Mouse (Mus musculus): ENCODE data around the gene Ccl5. TPM values are rescaled to one million over a fixed set of nuclear protein-coding genes. Genes with fewer than 3 reads are reported as not detected.

Gene Ccl5
- total RNA-seq, 1 experiment, result not detected

- no peak for TF ChIP-seq ZNF384 (IDR thresholded peaks at IDR 0.05; ENCODE audit: low read depth, low read length)
- TF ChIP-seq MAFK (IDR thresholded peaks at IDR 0.05; ENCODE audit: insufficient read depth, low read depth, low read length), result no peak
- TF ChIP-seq HCFC1 (IDR thresholded peaks at IDR 0.05; ENCODE audit: borderline replicate concordance, insufficient read depth, low read length), result no peak
- TF ChIP-seq ZC3H11A (IDR thresholded peaks at IDR 0.05; ENCODE audit: borderline replicate concordance, low read depth, low read length), result no peak
- no peak for TF ChIP-seq CHD2 (IDR thresholded peaks at IDR 0.05; ENCODE audit: low read depth, low read length)
- Histone ChIP-seq H3K9me3 (ENCODE audit: control insufficient read depth, insufficient read depth, low read depth, low read length) (no peaks in the 10 kb centered on the region), H3K27ac (ENCODE audit: insufficient read depth, low read depth, low read length, poor library complexity, severe bottlenecking) (no peak overlapping the region), H3K4me3 (ENCODE audit: insufficient read depth in 1 of 2, low read depth in 1 of 2, low read length in 2 of 2, poor library complexity in 1 of 2, severe bottlenecking in 1 of 2) (no peak overlapping the region), H3K36me3 (ENCODE audit: control insufficient read depth, insufficient read depth, low read length, poor library complexity, severe bottlenecking) (no peaks in the 10 kb centered on the region), H3K4me1 (ENCODE audit: control insufficient read depth in 2 of 2, insufficient read depth in 2 of 2, low read length in 2 of 2, poor library complexity in 1 of 2) (no peaks in the 10 kb centered on the region), H3K9ac (ENCODE audit: insufficient read depth, low read depth, low read length, poor library complexity, severe bottlenecking) (no peak overlapping the region)
- no peak for DNase-seq (ENCODE audit: low read depth, low spot score)
- in situ Hi-C loops (cut with MboI; ENCODE audit: low sequenced_read_pairs in 2 of 2, unreplicated experiment in 2 of 2), result loop anchor here (5.0 to 25.0 kb wide), 2 partner anchors 170 to 175 kb away; partner anchors contain the start of gene Wfdc21 (in 1 of the 2)
These were observed 32.1 kb upstream of the Ccl5 start for GRCm38 (mm10) chr11:83562311-83562887.

GRCm38 (mm10) chr11:83560405-83560804, 30.1 kb upstream of the Ccl5 start:
- TF ChIP-seq MAFK (IDR thresholded peaks at IDR 0.05; ENCODE audit: insufficient read depth, low read depth, low read length) (no peak), ZNF384 (IDR thresholded peaks at IDR 0.05; ENCODE audit: low read depth, low read length) (no peak), HCFC1 (IDR thresholded peaks at IDR 0.05; ENCODE audit: borderline replicate concordance, insufficient read depth, low read length) (no peak), ZC3H11A (IDR thresholded peaks at IDR 0.05; ENCODE audit: borderline replicate concordance, low read depth, low read length) (no peak), CHD2 (IDR thresholded peaks at IDR 0.05; ENCODE audit: low read depth, low read length) (no peak)
- no peak overlapping the region for H3K9ac ChIP-seq (ENCODE audit: insufficient read depth, low read depth, low read length, poor library complexity, severe bottlenecking)
- no peaks in the 10 kb centered on the region for H3K4me1 ChIP-seq (ENCODE audit: control insufficient read depth in 2 of 2, insufficient read depth in 2 of 2, low read length in 2 of 2, poor library complexity in 1 of 2)
- no peak overlapping the region for H3K4me3 ChIP-seq (ENCODE audit: insufficient read depth in 1 of 2, low read depth in 1 of 2, low read length in 2 of 2, poor library complexity in 1 of 2, severe bottlenecking in 1 of 2)
- in situ Hi-C loops (cut with MboI; ENCODE audit: low sequenced_read_pairs in 2 of 2, unreplicated experiment in 2 of 2), result loop anchor here (5.0 to 25.0 kb wide), 2 partner anchors 172 to 177 kb away; partner anchors contain the start of gene Wfdc21 (in 1 of the 2)
- no peak for DNase-seq (ENCODE audit: low read depth, low spot score)
- no peaks in the 10 kb centered on the region for H3K9me3 ChIP-seq (ENCODE audit: control insufficient read depth, insufficient read depth, low read depth, low read length)
- H3K36me3 ChIP-seq (ENCODE audit: control insufficient read depth, insufficient read depth, low read length, poor library complexity, severe bottlenecking), result no peaks in the 10 kb centered on the region
- no peak overlapping the region for H3K27ac ChIP-seq (ENCODE audit: insufficient read depth, low read depth, low read length, poor library complexity, severe bottlenecking)

GRCm38 (mm10) chr11:83557074-83557473, 26.8 kb upstream of the Ccl5 start:
- Histone ChIP-seq H3K9ac (ENCODE audit: insufficient read depth, low read depth, low read length, poor library complexity, severe bottlenecking) (no peak overlapping the region), H3K4me3 (ENCODE audit: insufficient read depth in 1 of 2, low read depth in 1 of 2, low read length in 2 of 2, poor library complexity in 1 of 2, severe bottlenecking in 1 of 2) (no peak overlapping the region), H3K36me3 (ENCODE audit: control insufficient read depth, insufficient read depth, low read length, poor library complexity, severe bottlenecking) (no peaks in the 10 kb centered on the region), H3K4me1 (ENCODE audit: control insufficient read depth in 2 of 2, insufficient read depth in 2 of 2, low read length in 2 of 2, poor library complexity in 1 of 2) (no peaks in the 10 kb centered on the region), H3K27ac (ENCODE audit: insufficient read depth, low read depth, low read length, poor library complexity, severe bottlenecking) (peak overlapping the region; percentile 14; the same call in 1 of the 2 replicates), H3K9me3 (ENCODE audit: control insufficient read depth, insufficient read depth, low read depth, low read length) (no peaks in the 10 kb centered on the region)
- TF ChIP-seq HCFC1 (IDR thresholded peaks at IDR 0.05; ENCODE audit: borderline replicate concordance, insufficient read depth, low read length), result no peak
- in situ Hi-C loops (cut with MboI; ENCODE audit: low sequenced_read_pairs in 2 of 2, unreplicated experiment in 2 of 2), result loop anchor here in 1 of 2 experiments (25.0 kb wide), 1 partner anchor 180 kb away; the partner anchor contains the start of gene Wfdc21
- no peak for DNase-seq (ENCODE audit: low read depth, low spot score)

DNA sequence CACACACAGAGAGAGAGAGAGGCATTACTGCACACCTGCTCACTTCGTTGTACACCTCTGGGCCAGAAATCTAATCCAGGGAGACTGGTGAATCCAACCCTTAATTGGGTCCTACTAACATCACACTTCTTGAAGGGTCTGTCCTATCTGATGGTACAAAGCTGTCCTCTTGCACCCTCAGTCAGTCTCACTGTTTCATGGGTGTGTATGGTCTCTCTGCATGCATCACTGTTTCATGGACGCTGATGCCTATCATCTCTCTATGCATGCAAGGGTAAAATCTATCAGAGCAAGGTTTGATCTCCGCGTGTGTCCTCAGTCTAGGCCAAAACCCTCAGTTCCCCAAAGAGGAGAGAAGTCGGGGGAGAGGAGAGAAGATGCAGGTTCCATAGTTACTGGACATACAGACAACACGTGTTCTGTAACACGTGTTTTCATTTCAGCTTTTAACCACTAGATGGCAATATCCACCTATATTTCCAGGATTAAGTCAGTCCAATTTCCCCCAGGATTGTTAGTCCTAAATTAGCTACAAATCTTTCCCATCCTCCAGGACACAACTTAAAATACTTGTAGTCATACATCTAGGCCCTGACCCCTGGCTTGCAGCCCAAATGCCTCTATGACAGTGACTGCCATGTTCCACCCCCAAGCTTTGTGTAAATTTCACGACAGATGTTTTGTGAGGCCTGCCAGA, 25.9 kb upstream of the Ccl5 start:
- Histone ChIP-seq H3K36me3 (ENCODE audit: control insufficient read depth, insufficient read depth, low read length, poor library complexity, severe bottlenecking) (no peaks in the 10 kb centered on the region), H3K4me3 (ENCODE audit: insufficient read depth in 1 of 2, low read depth in 1 of 2, low read length in 2 of 2, poor library complexity in 1 of 2, severe bottlenecking in 1 of 2) (no peak overlapping the region), H3K9ac (ENCODE audit: insufficient read depth, low read depth, low read length, poor library complexity, severe bottlenecking) (no peak overlapping the region), H3K27ac (ENCODE audit: insufficient read depth, low read depth, low read length, poor library complexity, severe bottlenecking) (no peak overlapping the region), H3K9me3 (ENCODE audit: control insufficient read depth, insufficient read depth, low read depth, low read length) (no peaks in the 10 kb centered on the region), H3K4me1 (ENCODE audit: control insufficient read depth in 2 of 2, insufficient read depth in 2 of 2, low read length in 2 of 2, poor library complexity in 1 of 2) (no peaks in the 10 kb centered on the region)
- DNase-seq (ENCODE audit: low read depth, low spot score), result peak; percentile 46
- no peak for TF ChIP-seq CHD2 (IDR thresholded peaks at IDR 0.05; ENCODE audit: low read depth, low read length)
- TF ChIP-seq HCFC1 (IDR thresholded peaks at IDR 0.05; ENCODE audit: borderline replicate concordance, insufficient read depth, low read length), result no peak
- TF ChIP-seq ZC3H11A (IDR thresholded peaks at IDR 0.05; ENCODE audit: borderline replicate concordance, low read depth, low read length), result peak; percentile 98
- no peak for TF ChIP-seq ZNF384 (IDR thresholded peaks at IDR 0.05; ENCODE audit: low read depth, low read length)
- no peak for TF ChIP-seq MAFK (IDR thresholded peaks at IDR 0.05; ENCODE audit: insufficient read depth, low read depth, low read length)
- in situ Hi-C loops (cut with MboI; ENCODE audit: low sequenced_read_pairs in 2 of 2, unreplicated experiment in 2 of 2), result loop anchor here in 1 of 2 experiments (25.0 kb wide), 1 partner anchor 181 kb away; the partner anchor contains the start of gene Wfdc21
